Mouse (Mus musculus) heart, postnatal 14 days (tissue): Measurements from ENCODE around the gene Il10ra. TPM values are rescaled to one million over a fixed set of nuclear protein-coding genes. Genes with fewer than 3 reads are reported as not detected.

Experiments used
- DNase-seq, 2 experiments: peaks; one replicate each; pipeline ENCODE4 v3.0.0; 2021 to 2022
- intact Hi-C: fragments of 180-260 bp; cut with DNase I; formaldehyde crosslinking; loops from one replicate; pipeline ENCODE4 v1.15.1; 2025
- total RNA-seq, 2 experiments: library from RNA; stranded (reverse); gene quantifications; 2 replicates each; pipeline ENCODE4 v1.2.3; 2021

Il10ra gene
- total RNA-seq, 2 experiments from 2014 or later: 1.6 TPM

GRCm38 (mm10) chr9:45267099-45267498, 1.9 kb downstream of the Il10ra start:
- intact Hi-C loops: no loop called here
- no peak for DNase-seq

GRCm38 (mm10) chr9:45261872-45262271, 7.1 kb downstream of the Il10ra start:
- intact Hi-C loops: no loop called here
- DNase-seq: no peak

GRCm38 (mm10) chr9:45261466-45261865, 7.5 kb downstream of the Il10ra start:
- intact Hi-C loops: no loop called here
- peak; percentile 49 to 50 for DNase-seq

GRCm38 (mm10) chr9:45259065-45259464, 9.9 kb downstream of the Il10ra start:
- intact Hi-C loops: no loop called here
- no peak for DNase-seq

GRCm38 (mm10) chr9:45255967-45256366, 13.0 kb downstream of the Il10ra start:
- intact Hi-C loops: no loop called here
- DNase-seq: no peak

GRCm38 (mm10) chr9:45255431-45255830, 13.5 kb downstream of the Il10ra start:
- intact Hi-C loops: no loop called here
- no peak for DNase-seq

GRCm38 (mm10) chr9:45254605-45255004, 14.3 kb downstream of the Il10ra start:
- no peak for DNase-seq
- intact Hi-C loops: no loop called here

- no peak for DNase-seq
- intact Hi-C loops: no loop called here
These were observed 14.9 kb downstream of the Il10ra start for GRCm38 (mm10) chr9:45254021-45254420.

- intact Hi-C loops: no loop called here
- no peak for DNase-seq
These were observed 16.6 kb downstream of the Il10ra start for GRCm38 (mm10) chr9:45252395-45252794.

- no peak for DNase-seq
- intact Hi-C loops: no loop called here
These were observed 17.0 kb downstream of the Il10ra start for GRCm38 (mm10) chr9:45251990-45252389.

GRCm38 (mm10) chr9:45251281-45251680, 17.7 kb downstream of the Il10ra start:
- DNase-seq: no peak
- intact Hi-C loops: no loop called here

GRCm38 (mm10) chr9:45250306-45250705, 18.6 kb downstream of the Il10ra start:
- intact Hi-C loops: no loop called here
- no peak for DNase-seq

- intact Hi-C loops: no loop called here
- no peak for DNase-seq
These were observed 21.4 kb downstream of the Il10ra start for GRCm38 (mm10) chr9:45247536-45247935.

GRCm38 (mm10) chr9:45246060-45246459, 22.9 kb downstream of the Il10ra start:
- DNase-seq: peak; percentile 12 to 16
- intact Hi-C loops: no loop called here

GRCm38 (mm10) chr9:45245432-45245831, 23.5 kb downstream of the Il10ra start:
- DNase-seq: no peak
- intact Hi-C loops: no loop called here

GRCm38 (mm10) chr9:45241397-45241796, 27.6 kb downstream of the Il10ra start:
- intact Hi-C loops: no loop called here
- no peak for DNase-seq

- intact Hi-C loops: no loop called here
- DNase-seq: no peak
These were observed 32.2 kb downstream of the Il10ra start for GRCm38 (mm10) chr9:45236744-45237143.

- DNase-seq: no peak
- intact Hi-C loops: no loop called here
These were observed 33.2 kb downstream of the Il10ra start for GRCm38 (mm10) chr9:45235668-45236227.

GRCm38 (mm10) chr9:45229359-45229758, 39.6 kb downstream of the Il10ra start:
- no peak for DNase-seq
- intact Hi-C loops: no loop called here

GRCm38 (mm10) chr9:45221567-45221966, 47.4 kb downstream of the Il10ra start:
- intact Hi-C loops: loop anchor here (1.0 to 5.0 kb wide), 3 partner anchors 76 to 195 kb away; no protein-coding TSS in a partner anchor
- peak; percentile 88 to 95 for DNase-seq

GRCm38 (mm10) chr9:45219644-45220043, 49.3 kb downstream of the Il10ra start:
- intact Hi-C loops: loop anchor here (2.0 to 5.0 kb wide), 2 partner anchors 78 to 197 kb away; no protein-coding TSS in a partner anchor
- DNase-seq: no peak

GRCm38 (mm10) chr9:45215526-45216179, 53.3 kb downstream of the Il10ra start:
- intact Hi-C loops: no loop called here
- DNase-seq: no peak
